Mouse (Mus musculus) myocyte (in vitro differentiated cells): ENCODE data around the gene Zfp3. TPM values are rescaled to one million over a fixed set of nuclear protein-coding genes. Genes with fewer than 3 reads are reported as not detected.

Experiments
- H3K27me3 ChIP-seq: one replicate; pipeline ENCODE4 v1.6.1; 2011; ENCODE audit not compliant: control insufficient read depth, insufficient read depth, insufficient read length
- H3K36me3 ChIP-seq: one replicate; pipeline ENCODE4 v1.6.1; 2011; ENCODE audit not compliant: control insufficient read depth, insufficient read depth
- H3K4me2 ChIP-seq: one replicate; pipeline ENCODE4 v1.6.1; 2011; ENCODE audit warnings: low read depth, control low read depth
- H3K4me3 ChIP-seq: one replicate; pipeline ENCODE4 v1.5.1; 2011; ENCODE audit warnings: mild to moderate bottlenecking, control low read depth, moderate library complexity
- H3K79me2 ChIP-seq: one replicate; pipeline ENCODE4 v1.6.1; 2011; ENCODE audit not compliant: control insufficient read depth, insufficient read depth
- H3ac ChIP-seq: one replicate; pipeline ENCODE4 v1.6.1; 2011; ENCODE audit not compliant: control insufficient read depth, insufficient read length
- CEBPB ChIP-seq: IDR thresholded peaks from 2 replicates; pipeline ENCODE4 v1.6.1; 2011; ENCODE audit warnings: mild to moderate bottlenecking, moderate library complexity; ENCODE audit not compliant: poor library complexity, insufficient read depth, severe bottlenecking
- E2F4 ChIP-seq: IDR thresholded peaks from one replicate; pipeline ENCODE4 v1.6.1; 2011; ENCODE audit warnings: mild to moderate bottlenecking, control low read depth, moderate library complexity; ENCODE audit not compliant: insufficient read depth
- MAX ChIP-seq: IDR thresholded peaks from one replicate; pipeline ENCODE4 v1.6.1; 2011; ENCODE audit warnings: low read depth, mild to moderate bottlenecking, control low read depth
- MYOD1 ChIP-seq, 3 experiments: IDR thresholded peaks; one replicate each; pipeline ENCODE4 v1.6.1; 2011; ENCODE audit warnings: control low read depth in 2 of 3, low read depth in 2 of 3, mild to moderate bottlenecking in 2 of 3, moderate library complexity in 1 of 3; ENCODE audit not compliant: insufficient read length in 2 of 3, control insufficient read depth in 1 of 3
- MYOG ChIP-seq, 3 experiments: IDR thresholded peaks; one replicate each; pipeline ENCODE4 v1.6.1; 2011; ENCODE audit warnings: control low read depth in 2 of 3, low read depth in 2 of 3, mild to moderate bottlenecking in 2 of 3; ENCODE audit not compliant: insufficient read length in 2 of 3, control insufficient read depth in 1 of 3, insufficient read depth in 1 of 3
- POLR2A ChIP-seq: IDR thresholded peaks from one replicate; pipeline ENCODE4 v1.6.1; 2011; ENCODE audit warnings: low read depth, mild to moderate bottlenecking, control low read depth, moderate library complexity; ENCODE audit not compliant: insufficient read length
- POLR2AphosphoS2 ChIP-seq: IDR thresholded peaks from one replicate; pipeline ENCODE4 v1.6.1; 2011; ENCODE audit warnings: low read depth, control low read depth; ENCODE audit not compliant: insufficient read length
- REST ChIP-seq: IDR thresholded peaks from one replicate; pipeline ENCODE4 v1.6.1; 2011; ENCODE audit warnings: mild to moderate bottlenecking, control low read depth, moderate library complexity; ENCODE audit not compliant: insufficient read depth, insufficient read length
- SRF ChIP-seq: IDR thresholded peaks from one replicate; pipeline ENCODE4 v1.6.1; 2011; ENCODE audit warnings: low read depth; ENCODE audit not compliant: control insufficient read depth, insufficient read length
- TCF12 ChIP-seq: IDR thresholded peaks from one replicate; pipeline ENCODE4 v1.6.1; 2011; ENCODE audit warnings: mild to moderate bottlenecking, control low read depth; ENCODE audit not compliant: poor library complexity, insufficient read depth, severe bottlenecking
- TCF3 ChIP-seq: IDR thresholded peaks from one replicate; pipeline ENCODE4 v1.6.1; 2011; ENCODE audit warnings: low read depth, control low read depth; ENCODE audit not compliant: insufficient read length
- USF1 ChIP-seq: IDR thresholded peaks from one replicate; pipeline ENCODE4 v1.6.1; 2011; ENCODE audit warnings: low read depth, mild to moderate bottlenecking, control low read depth, moderate library complexity
- polyA plus RNA-seq: library from polyadenylated mRNA; unstranded; fragments of >200 nt; fragmentation: generic; extraction: Trizol; gene quantifications from one replicate; pipeline ENCODE4 v1.2.1, GENCODE M21; 2012; ENCODE audit warnings: missing spikeins

Zfp3 gene
- polyA plus RNA-seq, 1 experiment = 2.7 TPM

GRCm38 (mm10) chr11:70731178-70731577 is 32.8 kb upstream of the Zfp3 start:
- H3K36me3 ChIP-seq = no peaks in the 10 kb centered on the region
- no peak overlapping the region for H3K4me2 ChIP-seq
- no peak overlapping the region for H3K4me3 ChIP-seq
- H3K79me2 ChIP-seq = no peaks in the 10 kb centered on the region
- no peaks in the 10 kb centered on the region for H3K27me3 ChIP-seq
- TF ChIP-seq MYOG (IDR thresholded peaks at IDR 0.05; ENCODE audit: control insufficient read depth in 1 of 3, insufficient read depth in 1 of 3, insufficient read length in 2 of 3, low read depth in 2 of 3) (no peak), REST (no peak), SRF (no peak), POLR2AphosphoS2 (no peak), TCF3 (no peak), TCF12 (no peak), MYOD1 (IDR thresholded peaks at IDR 0.05; ENCODE audit: control insufficient read depth in 1 of 3, insufficient read length in 2 of 3, low read depth in 2 of 3) (no peak), MAX (no peak), POLR2A (no peak), CEBPB (no peak), E2F4 (no peak), USF1 (no peak)
- H3ac ChIP-seq = no peak overlapping the region

DNA sequence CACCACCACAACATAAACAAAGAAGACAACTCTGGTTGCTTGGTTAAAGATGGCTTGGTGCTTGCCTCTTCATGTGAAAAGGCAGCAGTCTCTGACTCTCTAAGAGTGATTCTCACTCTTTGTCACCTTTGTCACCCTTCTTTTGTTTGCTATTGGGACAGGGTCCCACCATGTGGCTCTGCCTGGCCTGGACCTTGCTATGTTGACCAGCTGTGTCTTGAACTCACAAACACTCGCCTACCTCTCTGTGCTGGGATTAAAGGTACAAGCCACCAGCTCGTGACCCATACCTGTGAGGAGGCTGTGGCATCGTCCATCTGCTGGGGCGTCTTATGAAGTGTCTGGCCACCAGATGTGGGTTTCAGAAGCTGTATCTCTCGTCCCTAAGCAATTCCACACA is 30.8 kb upstream of the Zfp3 start:
- Histone ChIP-seq H3ac (no peak overlapping the region), H3K79me2 (no peaks in the 10 kb centered on the region), H3K4me2 (no peak overlapping the region), H3K36me3 (no peaks in the 10 kb centered on the region), H3K4me3 (no peak overlapping the region), H3K27me3 (no peaks in the 10 kb centered on the region)
- TF ChIP-seq POLR2AphosphoS2 (peak; percentile 57), MYOD1 (IDR thresholded peaks at IDR 0.05; ENCODE audit: control insufficient read depth in 1 of 3, insufficient read length in 2 of 3, low read depth in 2 of 3) (no peak), SRF (no peak)

- Histone ChIP-seq H3K36me3 (no peaks in the 10 kb centered on the region), H3ac (no peak overlapping the region), H3K79me2 (no peaks in the 10 kb centered on the region), H3K4me2 (no peak overlapping the region), H3K27me3 (no peaks in the 10 kb centered on the region), H3K4me3 (no peak overlapping the region)
- TF ChIP-seq MYOG (IDR thresholded peaks at IDR 0.05; ENCODE audit: control insufficient read depth in 1 of 3, insufficient read depth in 1 of 3, insufficient read length in 2 of 3, low read depth in 2 of 3) = peak in 1 of 3 experiments; percentile 17
- no peak for TF ChIP-seq USF1
- no peak for TF ChIP-seq E2F4
- no peak for TF ChIP-seq POLR2A
- no peak for TF ChIP-seq SRF
- no peak for TF ChIP-seq MAX
- TF ChIP-seq POLR2AphosphoS2 = no peak
Observed at GRCm38 (mm10) chr11:70737749-70738148, 26.3 kb upstream of the Zfp3 start.

GRCm38 (mm10) chr11:70741603-70742002 is 22.4 kb upstream of the Zfp3 start:
- Histone ChIP-seq H3K4me3 (no peak overlapping the region), H3K79me2 (no peaks in the 10 kb centered on the region), H3ac (no peak overlapping the region), H3K4me2 (no peak overlapping the region), H3K36me3 (no peaks in the 10 kb centered on the region), H3K27me3 (no peaks in the 10 kb centered on the region)
- no peak for TF ChIP-seq SRF
- no peak for TF ChIP-seq TCF3
- TF ChIP-seq USF1 = no peak
- TF ChIP-seq MYOD1 (IDR thresholded peaks at IDR 0.05; ENCODE audit: control insufficient read depth in 1 of 3, insufficient read length in 2 of 3, low read depth in 2 of 3) = no peak
- TF ChIP-seq REST = no peak
- no peak for TF ChIP-seq TCF12
- no peak for TF ChIP-seq MAX
- no peak for TF ChIP-seq E2F4
- TF ChIP-seq POLR2AphosphoS2 = no peak

GRCm38 (mm10) chr11:70742117-70742516 is 21.9 kb upstream of the Zfp3 start:
- H3K4me3 ChIP-seq = no peak overlapping the region
- no peaks in the 10 kb centered on the region for H3K79me2 ChIP-seq
- H3ac ChIP-seq = no peak overlapping the region
- peak in 2 of 3 experiments; percentile 39 to 44 for TF ChIP-seq MYOD1 (IDR thresholded peaks at IDR 0.05; ENCODE audit: control insufficient read depth in 1 of 3, insufficient read length in 2 of 3, low read depth in 2 of 3)
- TF ChIP-seq POLR2AphosphoS2 = no peak
- TF ChIP-seq MYOG (IDR thresholded peaks at IDR 0.05; ENCODE audit: control insufficient read depth in 1 of 3, insufficient read depth in 1 of 3, insufficient read length in 2 of 3, low read depth in 2 of 3) = peak in 1 of 3 experiments; percentile 37
- TF ChIP-seq POLR2A = no peak
- no peak overlapping the region for H3K4me2 ChIP-seq
- H3K36me3 ChIP-seq = no peaks in the 10 kb centered on the region
- H3K27me3 ChIP-seq = no peaks in the 10 kb centered on the region
